Mouse (Mus musculus) liver, embryonic 14.5 days (tissue): ENCODE measurements at regions not wholly inside any gene's neighbourhood (a gene's known extent, or its start where the extent isn't known, plus 50 kb on each side); places are given as distances from the start of the nearest gene placed in this dataset.

ENCODE experiments used
- CTCF ChIP-seq: IDR thresholded peaks from 2 replicates; pipeline ENCODE4 v1.5.1; 2016; ENCODE audit warnings: antibody characterized with exemption, low read depth, control low read depth
- EP300 ChIP-seq: IDR thresholded peaks from 2 replicates; pipeline ENCODE4 v1.6.1; 2016; ENCODE audit warnings: antibody characterized with exemption, low read depth

- TF ChIP-seq CTCF (no peak), EP300 (no peak)
These were observed 109.5 kb downstream of the Gja1 start for GRCm38 (mm10) chr10:56486584-56486983.
